Mouse (Mus musculus) cerebellum, postnatal 14 days (tissue): Measurements from ENCODE around the gene Pogk.

Experiments used
- DNase-seq, 2 experiments: peaks; one replicate each; pipeline ENCODE4 v3.0.0; 2021; ENCODE audit warnings: mixed read lengths in 2 of 2

The Pogk gene

DNA sequence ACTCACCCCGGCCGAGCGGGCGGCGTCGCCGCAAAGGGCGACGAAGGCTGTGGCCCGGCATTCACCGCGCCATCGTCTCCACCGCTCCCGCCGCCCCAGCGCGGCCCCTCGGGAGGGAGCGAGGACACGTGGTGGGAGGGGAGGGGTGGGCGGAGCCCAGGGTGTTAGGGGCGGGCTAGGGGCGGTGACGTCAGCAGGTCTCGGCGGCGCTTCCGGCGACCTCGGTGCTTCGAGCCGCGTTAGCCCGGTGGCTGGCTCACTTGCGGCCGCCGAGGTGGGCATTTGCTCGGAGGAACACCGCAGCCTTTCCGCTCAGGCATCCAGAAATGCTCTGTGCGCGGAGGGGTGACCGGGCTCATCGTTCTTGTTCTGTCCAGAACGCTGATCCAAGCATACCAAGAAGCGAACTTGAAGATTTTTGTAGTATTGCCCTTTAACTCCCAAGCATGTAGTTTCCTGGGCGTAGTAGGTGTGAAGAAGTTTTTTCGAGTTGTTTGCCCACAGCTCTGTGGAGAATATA is at the start of gene Pogk:
Pogk (minus strand) TSS at position 163 of the 520 bp plus-strand sequence.
- peak; percentile 90 for DNase-seq

DNA sequence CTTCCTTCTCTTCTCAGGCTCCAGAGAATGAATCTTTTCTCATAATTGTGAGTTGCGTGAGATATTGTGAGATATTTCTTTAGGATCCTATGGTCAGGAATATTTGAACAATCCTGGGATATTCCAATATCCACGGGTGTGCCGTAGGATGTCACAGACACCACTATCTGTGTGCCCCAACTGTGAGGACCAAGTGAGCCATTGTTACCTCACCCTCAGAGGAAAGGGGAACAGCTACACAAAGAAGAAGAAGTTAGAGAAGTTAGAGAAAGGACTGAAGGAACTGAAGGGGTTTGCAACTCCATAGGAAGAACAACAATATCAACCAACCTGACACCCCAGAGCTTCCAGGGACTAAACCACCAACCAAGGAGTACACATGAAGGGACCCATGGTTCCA is 32.3 kb upstream of the Pogk start:
- DNase-seq: no peak

DNA sequence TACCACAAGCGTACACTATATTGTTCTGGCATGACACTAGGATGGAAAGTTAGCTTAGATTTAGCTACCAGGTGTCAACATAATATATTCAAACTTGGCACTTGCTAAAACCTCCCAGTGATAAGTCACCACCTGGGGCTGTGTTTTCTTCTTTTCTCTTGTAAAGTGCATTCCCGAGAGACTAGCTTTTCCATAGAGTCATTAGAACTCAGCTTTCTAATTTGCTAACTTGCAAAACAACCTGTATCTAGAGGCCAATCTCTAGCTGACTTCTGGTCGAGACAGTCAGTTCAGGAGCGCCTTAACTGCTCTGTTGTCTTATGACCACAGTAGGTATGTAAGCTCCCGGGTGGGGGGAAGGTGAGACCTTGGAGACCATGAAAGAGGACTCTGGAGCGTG is 29.8 kb upstream of the Pogk start:
- DNase-seq: no peak

DNA sequence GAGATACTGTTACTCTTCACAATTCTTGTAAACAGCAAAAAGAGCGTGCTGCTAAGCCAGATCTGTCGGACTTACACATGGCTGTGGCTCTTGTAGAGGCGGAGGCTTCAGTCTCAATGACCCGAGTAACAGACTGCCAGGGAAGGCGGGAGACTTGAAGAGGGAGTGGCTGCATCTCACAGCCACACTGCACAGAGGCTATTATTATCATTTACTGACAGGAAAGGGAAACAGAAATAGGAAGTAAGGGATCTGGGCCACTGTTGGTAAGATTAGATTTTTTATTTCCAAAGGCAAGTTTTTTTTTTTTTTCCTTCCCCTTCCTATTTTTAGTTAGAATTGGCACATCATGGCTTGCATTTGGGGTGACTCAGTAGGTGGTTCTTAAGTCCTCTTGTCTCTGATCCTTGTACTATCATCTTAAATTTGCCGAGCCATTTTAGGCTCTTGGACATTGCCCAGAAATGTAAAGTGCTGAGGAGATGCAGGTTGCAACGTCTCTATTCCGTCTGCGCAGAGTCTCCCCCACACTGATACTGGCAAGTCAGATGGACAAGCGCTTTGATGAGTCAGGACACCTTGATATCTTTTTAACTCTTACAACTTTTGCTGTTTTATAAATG is 20.3 kb upstream of the Pogk start:
- DNase-seq: peak in 1 of 2 experiments; percentile 14

DNA sequence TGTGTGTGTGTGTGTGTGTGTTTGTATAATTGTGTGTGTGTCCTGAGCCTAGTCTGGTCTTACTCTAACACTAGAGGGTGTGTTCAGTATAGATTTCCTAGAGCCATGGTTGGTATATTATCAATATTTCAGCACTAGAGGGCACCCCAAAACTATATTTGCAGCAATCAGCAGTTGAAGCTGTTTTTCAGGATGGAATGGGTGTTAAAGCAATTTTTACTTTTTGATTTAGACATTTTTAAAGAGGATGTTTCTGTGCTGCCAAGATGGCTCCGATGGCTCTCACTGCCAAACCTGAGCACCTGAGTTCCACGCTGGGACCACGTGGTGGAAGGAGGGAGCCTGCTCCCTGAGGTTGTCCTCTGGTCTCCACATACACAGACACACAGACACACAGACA is 19.4 kb upstream of the Pogk start:
- peak; percentile 23 to 62 for DNase-seq

DNA sequence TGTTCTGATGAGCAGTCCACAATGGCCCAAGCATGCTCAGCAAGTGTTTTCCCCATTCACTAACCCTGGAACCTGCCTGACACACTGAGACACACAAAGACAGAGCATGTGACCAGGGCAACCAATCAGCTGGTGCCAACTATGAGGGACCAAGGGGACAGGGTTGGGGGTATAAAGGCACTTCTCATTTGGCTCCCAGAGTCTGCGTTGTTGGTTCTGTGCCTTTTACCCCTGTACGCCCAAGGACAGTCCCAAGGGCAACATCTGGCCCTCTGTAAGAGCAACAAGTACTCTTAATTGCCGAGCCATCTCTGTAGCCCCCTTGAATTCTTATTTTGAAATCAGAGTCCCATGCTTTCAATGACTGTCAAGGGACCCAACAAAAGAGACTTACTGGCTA is 2.6 kb upstream of the Pogk start:
- DNase-seq: no peak

DNA sequence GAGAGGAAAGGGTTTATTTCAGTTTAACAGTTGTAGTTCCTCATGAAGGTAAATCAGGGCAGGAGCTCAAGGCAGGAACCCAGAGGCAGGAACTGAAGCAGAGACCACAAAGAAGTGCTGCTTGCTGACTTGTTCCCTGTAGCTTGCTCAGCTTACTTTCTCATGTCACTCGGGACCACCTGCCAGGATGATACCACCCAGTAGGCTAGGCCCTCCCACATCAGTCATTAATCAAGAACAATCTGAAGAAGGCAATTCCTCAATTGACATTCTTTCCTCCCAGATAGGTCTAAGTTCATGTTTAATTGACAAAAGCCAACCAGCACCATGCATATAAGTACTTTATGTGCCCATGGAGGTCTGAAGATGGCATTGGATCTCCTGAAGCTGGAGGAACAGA is 1.9 kb upstream of the Pogk start:
- DNase-seq: no peak

DNA sequence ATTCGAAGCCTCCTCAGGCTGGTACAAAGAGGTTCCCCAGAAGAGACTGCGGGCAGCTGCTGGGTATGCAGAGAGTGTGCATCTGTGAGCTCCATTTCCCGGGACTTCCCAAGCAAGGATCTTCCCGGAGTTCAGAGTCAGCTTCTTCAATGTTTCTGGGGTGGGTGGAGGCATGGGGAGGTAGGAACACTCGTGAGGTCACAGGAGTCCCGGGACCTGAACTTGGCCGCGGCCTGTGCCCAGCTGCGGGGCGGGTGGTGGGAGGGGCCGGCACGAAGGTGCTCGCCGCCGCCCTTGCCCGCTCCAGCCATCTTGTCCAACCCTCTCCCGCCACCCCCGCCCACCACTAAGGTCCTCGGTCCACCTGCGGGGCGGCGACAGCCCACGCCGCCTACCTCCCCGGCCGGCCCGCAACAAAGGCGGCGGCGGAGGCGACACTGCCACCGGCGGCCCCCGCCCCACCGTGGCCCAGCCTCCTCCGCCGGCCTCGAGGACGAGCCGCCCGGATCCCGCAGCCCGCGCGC is 424 bp downstream of the Pogk start:
- peak in 1 of 2 experiments; percentile 59 for DNase-seq

DNA sequence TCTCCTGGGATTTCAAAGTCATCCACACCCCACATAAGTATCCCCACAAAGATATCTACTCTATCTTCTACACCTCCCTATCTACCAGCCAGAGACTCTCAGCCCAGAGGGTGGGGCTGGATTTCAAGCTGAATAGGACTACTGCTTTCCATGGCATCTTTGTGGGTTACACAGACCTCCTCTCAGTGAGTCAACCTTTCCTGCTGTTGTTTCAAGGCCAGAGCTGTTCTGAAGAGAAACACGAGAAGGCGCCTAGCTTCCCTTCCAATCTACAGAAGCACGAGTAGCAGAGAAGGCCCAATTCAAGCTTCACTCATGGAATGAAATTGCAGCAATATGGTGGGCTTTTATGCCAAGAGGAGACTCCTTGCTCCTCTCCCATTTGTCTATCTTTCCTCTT is 5.8 kb downstream of the Pogk start:
- no peak for DNase-seq

DNA sequence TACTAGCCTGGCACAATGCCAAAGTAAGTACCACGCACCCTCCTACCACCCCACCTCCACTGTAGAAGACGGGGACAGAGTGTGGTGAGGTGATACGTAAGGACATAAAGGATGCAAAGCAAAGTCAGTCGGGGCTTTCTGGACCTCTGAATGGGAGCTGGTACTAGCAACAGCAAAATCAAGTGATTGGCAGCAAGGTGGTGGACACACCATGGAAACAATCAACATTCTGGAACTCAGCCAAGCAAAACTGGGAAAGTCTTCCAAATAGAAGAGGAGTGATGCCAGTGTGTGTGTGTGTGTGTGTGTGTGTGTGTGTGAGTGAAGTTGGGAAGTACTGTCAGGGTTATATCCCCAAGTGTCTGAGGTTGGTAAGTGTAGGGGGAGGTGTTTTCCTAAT is 7.7 kb downstream of the Pogk start:
- peak; percentile 74 to 79 for DNase-seq

DNA sequence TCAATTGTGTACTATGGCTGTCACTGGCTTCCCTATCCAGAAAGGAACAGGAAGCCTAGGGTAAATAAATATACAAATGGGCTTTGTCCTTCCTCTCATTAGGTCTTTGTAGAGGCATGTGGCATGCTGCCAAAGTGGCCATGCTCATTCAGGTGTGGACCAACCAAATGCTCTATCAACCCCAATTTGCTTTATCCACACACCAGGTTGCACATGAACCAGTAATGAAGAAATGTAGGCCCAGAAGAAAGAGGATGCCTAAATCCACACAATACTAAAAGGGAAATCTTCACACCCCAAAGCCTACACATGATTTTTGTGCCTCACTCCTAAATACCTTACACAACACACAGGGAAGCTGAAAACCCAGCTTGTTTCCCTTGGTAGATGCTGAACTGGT is 8.2 kb downstream of the Pogk start:
- peak; percentile 87 to 88 for DNase-seq

DNA sequence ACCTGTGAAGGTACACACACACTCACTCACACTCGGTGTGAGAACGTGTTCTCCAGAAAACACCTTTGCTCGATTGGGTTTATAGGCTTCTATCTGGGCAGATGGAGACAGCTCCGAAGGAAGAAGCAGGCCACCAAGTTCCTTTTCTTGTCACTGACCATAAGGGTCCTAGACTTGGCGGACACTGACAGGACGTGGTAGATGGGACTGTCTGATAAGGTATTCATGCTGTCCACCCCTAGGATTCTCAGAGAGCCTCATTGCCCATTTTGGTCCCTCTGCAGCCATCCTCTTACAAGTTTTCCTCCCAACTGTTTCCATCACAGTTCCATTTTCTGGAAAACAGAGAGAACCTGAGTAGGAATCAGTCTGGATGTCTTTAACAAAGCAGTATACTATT is 13.3 kb downstream of the Pogk start:
- DNase-seq: no peak

DNA sequence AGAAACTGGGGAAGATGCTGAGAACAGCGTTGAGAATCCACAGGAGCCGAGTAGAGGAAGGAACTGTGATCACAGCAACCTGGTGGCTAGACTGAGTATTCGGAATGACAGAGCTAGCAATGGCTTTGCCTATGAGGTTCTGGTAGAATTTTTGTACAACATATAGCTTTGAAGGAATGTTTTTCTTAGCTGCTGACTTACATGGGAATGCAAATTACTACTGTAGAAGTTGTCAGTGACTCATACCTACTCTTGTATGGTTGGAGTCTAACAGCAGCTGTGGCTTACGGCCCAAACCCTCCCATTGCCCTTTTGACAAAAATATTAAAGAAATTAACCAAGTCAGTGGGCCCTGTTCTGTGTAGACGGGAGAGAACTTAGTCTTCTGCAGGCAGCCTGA is 14.0 kb downstream of the Pogk start:
- DNase-seq: no peak

DNA sequence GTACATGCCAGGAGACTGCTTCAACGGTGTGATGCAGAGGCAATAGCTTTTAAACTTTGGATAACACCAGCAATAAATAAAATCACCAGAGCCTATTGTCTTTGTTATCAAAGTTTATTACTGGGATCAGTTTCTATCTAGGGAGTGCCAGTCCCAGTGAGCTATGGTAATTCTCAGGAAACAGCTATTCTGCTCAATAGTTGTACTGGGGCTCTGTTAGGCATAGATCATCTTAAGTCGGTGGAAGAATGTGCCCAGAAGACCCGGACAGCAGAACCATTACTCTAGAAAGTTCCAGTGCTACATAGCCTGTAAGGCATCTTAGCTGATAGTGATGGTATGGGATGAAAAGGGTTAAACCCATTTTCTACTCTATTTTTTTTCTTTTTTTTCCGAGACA is 14.9 kb downstream of the Pogk start:
- DNase-seq: no peak

DNA sequence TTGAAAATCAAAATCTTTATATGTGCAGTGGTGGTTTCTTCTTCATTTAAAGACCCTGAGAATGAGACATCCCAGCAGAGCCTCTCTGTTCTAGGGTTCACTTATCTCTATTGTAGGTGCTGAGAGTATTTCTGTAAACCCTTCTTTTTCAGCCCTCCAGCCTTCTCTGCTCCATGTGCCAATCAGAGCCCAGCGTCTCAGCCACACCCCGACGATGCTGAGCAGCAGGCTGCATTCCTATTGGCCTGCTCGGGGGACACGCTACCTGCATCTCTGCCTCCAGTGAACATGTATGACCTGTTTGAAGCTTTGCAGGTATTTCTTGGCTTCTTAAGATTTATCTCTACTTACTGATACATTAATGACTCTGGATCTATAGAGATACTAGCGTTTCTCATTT is 18.0 kb downstream of the Pogk start:
- DNase-seq: no peak

DNA sequence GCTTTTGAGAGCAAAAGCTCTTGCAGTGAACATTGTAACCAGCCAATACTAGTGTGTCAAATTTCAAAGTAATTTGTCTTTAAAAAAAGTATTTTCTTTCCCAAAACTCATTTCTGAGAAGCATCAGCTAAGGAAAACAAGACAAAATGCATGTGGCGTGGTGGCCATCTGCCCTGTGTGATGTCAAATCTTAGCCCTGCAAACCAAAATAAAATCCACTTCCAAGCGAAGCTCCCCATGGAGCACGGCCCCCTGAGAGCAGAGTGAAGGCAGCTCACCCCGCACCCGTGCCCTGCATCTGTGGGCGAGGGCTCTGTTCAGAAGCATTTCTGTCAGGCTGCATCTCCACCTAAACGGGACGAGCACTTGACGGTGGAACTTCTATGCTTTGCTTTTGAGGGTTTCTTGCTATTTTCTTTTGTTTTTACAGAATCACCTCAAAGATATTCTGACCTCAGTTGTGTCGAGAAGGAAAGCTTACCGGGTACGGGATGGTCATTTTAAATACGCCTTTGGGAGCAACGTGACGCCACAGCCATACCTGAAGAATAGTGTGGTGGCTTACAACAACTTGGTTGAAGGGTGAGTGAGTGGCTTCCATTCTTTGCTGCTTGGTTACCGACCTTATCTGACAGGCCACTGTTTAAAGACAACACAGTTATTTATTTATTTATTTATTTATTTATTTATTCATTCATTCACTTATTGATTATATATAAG is 20.1 kb downstream of the Pogk start:
- DNase-seq: no peak

DNA sequence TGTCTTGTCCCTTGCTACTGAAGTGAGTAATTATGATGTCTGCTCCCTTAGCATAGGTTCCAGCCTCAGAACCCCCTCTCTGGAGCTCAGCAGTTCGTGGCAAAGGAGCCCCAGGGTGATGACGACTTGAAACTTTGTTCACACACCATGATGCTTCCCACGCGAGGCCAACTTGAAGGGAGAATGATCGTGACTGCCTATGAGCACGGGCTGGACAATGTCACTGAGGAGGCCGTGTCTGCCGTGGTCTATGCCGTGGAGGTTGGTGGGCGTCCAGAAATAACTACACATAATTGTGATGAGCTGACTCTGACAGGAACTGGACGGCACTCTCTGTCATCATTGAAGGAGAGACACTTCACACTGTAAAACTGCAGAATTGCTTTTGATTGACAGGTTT is 21.2 kb downstream of the Pogk start:
- DNase-seq: no peak

DNA sequence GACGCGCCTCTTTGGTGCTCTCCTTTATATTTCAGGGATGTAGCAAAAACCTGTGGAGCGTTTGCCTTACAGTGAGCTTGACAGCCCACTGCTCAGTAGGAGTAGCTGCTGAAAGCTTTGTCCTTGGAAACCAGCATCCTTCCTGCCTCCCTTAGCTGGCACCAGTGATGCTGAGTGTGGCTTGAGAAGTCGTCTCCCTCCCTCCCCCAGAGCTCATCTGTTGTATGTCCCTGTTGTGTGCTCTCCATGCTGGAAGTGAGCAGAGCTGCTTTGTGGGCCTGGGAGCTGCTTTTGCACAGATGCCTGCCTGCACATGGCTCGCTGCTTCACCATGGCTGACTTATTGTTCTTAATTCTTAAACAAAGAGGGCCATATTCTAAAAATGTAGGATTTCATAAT is 24.2 kb downstream of the Pogk start:
- no peak for DNase-seq

DNA sequence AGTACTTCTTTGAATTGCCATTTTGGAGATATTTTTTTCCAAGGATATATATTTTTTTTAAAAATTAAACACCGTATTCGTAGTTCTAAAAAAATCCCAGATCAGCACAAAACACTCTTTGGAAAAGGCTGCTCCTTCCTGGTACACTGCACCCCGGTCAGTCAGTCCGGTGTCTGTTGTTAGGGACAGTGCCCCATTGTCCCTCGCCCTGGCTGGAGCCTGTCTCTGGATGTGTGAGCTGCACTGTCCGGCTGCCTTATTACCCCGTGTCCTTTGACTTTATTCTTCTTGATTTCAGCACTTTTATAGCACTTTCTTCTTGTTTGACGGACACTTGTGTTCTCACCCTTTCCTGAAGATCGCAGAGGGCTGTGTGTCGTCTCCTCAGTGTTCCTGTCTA is 25.0 kb downstream of the Pogk start:
- DNase-seq: no peak

DNA sequence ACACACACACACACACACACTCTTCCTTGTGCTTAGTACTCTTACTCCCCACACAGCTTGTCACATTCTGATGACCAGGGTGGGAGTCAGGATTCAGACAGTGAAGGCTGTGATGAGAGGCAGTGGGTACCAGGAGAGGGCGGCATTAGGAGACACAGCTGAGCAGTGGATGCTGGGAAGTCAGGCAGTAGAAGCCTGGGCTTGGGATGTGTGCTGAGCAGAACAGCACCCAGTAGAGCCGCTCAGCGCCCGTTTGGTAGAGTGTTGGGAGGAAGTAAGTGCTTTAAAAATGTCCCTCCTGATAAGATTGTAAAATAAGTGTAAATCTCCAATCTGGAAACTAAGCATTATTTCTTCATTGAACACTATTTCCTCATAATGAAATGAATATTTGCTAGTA is 27.0 kb downstream of the Pogk start:
- DNase-seq: no peak

DNA sequence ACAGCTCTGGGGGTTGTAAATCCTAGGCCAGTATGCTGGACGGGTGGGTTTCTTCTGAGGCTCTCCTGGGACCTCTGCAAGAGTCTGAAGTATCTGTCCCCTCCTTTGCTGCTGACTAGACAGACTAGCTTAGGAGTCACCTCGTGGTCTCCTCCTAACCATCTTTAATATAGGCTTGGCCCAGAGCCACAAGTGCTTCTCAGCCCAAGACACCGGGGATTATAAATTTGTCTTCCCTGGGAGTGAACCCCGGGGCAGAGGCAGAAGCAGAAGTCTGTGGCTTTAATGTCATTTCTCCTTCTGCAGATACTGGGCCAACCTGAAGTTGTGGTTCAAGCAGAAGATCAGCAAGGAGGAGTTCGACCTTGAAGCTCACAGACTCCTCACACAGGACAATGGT is 27.8 kb downstream of the Pogk start:
- DNase-seq: no peak

DNA sequence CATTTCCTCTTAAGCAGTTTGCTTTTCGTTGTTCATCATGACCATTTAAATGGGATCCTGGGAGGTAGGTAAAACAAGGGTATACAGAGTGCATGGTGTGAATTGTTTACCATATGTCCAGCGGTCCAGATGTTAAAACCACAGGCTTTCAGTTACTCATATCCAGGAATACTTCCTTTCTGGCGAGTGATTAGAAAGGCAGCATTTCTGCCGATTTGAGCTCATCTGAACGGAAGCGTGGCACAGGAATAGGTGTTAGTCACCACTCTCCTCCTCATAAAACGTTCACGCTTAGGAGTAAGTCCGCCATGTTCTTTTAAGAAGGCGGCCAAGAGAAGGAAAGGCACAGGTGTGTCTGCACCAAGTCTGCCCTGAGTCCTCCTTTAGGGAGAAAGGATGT is 28.3 kb downstream of the Pogk start:
- DNase-seq: no peak

DNA sequence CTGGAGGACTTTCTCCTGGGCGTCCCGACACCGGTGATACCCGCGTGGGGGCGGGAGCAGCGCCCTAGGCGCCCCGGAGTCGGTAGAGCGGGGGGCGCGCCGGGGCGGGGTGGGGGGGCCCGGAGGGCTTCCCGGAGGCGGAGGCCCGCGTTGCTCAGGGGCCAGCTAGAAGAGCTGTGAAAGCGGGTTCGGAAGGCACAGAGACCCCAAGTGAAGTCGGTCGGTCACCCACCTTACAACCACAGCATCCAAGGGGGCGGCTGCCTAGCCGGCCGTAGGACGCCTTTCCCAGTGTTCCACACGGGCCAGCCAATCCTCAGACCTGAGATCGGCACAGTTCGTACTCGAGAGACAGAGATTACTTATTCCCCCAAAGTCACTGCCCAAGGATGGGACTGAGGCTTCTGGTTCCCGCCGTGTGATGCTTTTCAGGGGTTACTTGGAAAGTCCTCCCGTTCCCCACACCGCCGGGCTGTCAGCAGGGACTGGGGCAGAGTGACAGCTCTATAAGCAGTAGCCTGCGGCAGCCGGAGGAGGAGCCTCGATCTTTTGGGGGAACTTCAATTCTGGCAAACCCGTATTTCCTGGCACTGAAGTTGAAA is 29.9 kb downstream of the Pogk start:
- peak; percentile 70 for DNase-seq

DNA sequence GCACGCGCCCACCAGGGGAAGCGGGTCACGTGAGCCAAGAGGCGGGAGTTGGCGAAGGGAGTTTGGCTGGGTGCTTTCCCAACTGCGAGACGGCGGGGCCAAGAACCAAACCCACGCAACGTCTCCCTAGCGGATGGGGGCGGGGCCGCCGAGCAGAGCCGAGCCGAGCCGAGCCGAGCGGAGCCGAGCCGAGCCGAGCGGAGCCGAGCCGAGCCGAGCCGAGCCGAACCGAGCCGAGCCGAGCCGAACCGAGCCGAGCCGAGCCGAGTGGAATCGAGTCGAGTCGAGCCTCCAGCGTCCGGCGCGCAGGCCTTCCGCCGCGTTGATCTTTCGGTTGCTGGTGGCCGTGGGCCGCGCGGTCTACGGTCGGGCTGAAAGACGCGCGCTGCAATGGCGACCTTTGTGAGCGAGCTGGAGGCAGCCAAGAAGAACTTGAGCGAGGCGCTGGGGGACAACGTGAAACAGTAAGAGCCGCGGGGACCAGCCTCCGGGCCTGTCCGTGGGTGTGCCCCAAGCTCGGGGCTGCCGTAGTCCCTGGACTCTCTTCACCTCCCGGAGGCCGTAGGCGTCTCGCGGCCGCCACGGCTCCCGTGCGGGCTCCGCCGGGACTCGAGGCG is 30.5 kb downstream of the Pogk start, which contains the start of gene Tada1:
Tada1 (plus strand) TSS at position 85 of the 617 bp plus-strand sequence.
- DNase-seq: peak; percentile 96 to 97
